ENCODE assay signal across 1 mouse cellular context in the genomic region with DNA sequence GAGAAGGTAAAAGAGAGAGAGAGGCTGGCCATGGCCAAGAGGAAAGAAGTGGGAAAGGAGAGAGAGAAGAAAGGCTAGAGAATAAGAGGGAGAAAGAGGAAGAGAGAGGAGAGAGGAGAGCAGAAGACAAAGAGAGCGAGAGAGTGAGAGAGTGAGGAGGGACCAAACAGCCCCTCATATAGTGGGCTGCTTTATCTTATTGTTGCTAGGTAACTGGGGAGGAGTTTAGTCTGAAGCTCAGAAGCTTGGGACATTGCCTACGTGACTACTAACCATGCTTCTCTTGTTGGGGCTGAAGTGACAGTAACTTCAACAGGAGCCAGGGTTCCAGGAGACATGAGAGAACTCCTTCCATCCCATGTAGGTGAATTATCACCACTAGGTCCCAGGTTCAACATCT.
TF ChIP-seq lines count a peak whose summit lies in the region.

No protein-coding gene starts in this region.

TF ChIP-seq in MEL, 35 proteins besides CTCF, POLR2A, EP300 and RAD21:
- peak; percentile 92 for TF ChIP-seq TBP (IDR thresholded peaks at IDR 0.05; ENCODE audit: low read depth, low read length)
- peak; percentile 60; the same call in 1 of the 2 replicates for TF ChIP-seq GATA1 (IDR thresholded peaks at IDR 0.05; ENCODE audit: low read depth, low read length)
